Mouse (Mus musculus) neural tube, embryonic 13.5 days (tissue): ENCODE data around the gene Polg. TPM values are rescaled to one million over a fixed set of nuclear protein-coding genes. Genes with fewer than 3 reads are reported as not detected.

ENCODE experiments used
- ATAC-seq: fragments of 200-750 bp; cut with Nextera tagmentation; 2 replicates; pipeline ENCODE4 v1.8.0; 2017; ENCODE audit warnings: low read depth, mild to moderate bottlenecking, moderate TSS enrichment, moderate library complexity
- H3K27ac ChIP-seq: fragments of 300-500 bp; sonication (generic); replicated peaks from 2 replicates; pipeline ENCODE4 v1.5.1; 2015; ENCODE audit warnings: moderate library complexity, mild to moderate bottlenecking, inconsistent platforms
- H3K27me3 ChIP-seq: fragments of 300-500 bp; sonication (generic); 2 replicates; pipeline ENCODE4 v1.6.1; 2015; ENCODE audit warnings: mild to moderate bottlenecking, inconsistent platforms
- H3K36me3 ChIP-seq: fragments of 300-500 bp; sonication (generic); 2 replicates; pipeline ENCODE4 v1.6.1; 2015; ENCODE audit warnings: mild to moderate bottlenecking, inconsistent platforms
- H3K4me1 ChIP-seq: fragments of 300-500 bp; sonication (generic); replicated peaks from 2 replicates; pipeline ENCODE4 v1.6.1; 2015; ENCODE audit warnings: inconsistent platforms
- H3K4me2 ChIP-seq: fragments of 300-500 bp; sonication (generic); 2 replicates; pipeline ENCODE4 v1.6.1; 2015; ENCODE audit warnings: inconsistent platforms, mild to moderate bottlenecking, moderate library complexity
- H3K4me3 ChIP-seq: fragments of 300-500 bp; sonication (generic); 2 replicates; pipeline ENCODE4 v1.5.1; 2015; ENCODE audit warnings: mild to moderate bottlenecking, inconsistent platforms
- H3K9ac ChIP-seq: fragments of 300-500 bp; sonication (generic); 2 replicates; pipeline ENCODE4 v1.6.1; 2015; ENCODE audit warnings: moderate library complexity, mild to moderate bottlenecking, inconsistent platforms
- H3K9me3 ChIP-seq: fragments of 300-500 bp; sonication (generic); 2 replicates; pipeline ENCODE4 v1.6.1; 2016; ENCODE audit warnings: inconsistent platforms
- WGBS: fragments of 180-500 bp; shearing (Covaris S2); methylation state at CpG from one replicate; pipeline ENCODE4 v1.1.7; 2015; 5-methylcytosine and 5-hydroxymethylcytosine counted together
- polyA plus RNA-seq: library from polyadenylated mRNA; unstranded; fragments of >200 nt; fragmentation: Nextera tagmentation; extraction: Ambion mirVana; gene quantifications from 2 replicates; pipeline ENCODE4 v1.2.1, GENCODE M21; 2015

The Polg gene
- polyA plus RNA-seq, 1 experiment from 2014 or later, result 28.6 TPM

DNA sequence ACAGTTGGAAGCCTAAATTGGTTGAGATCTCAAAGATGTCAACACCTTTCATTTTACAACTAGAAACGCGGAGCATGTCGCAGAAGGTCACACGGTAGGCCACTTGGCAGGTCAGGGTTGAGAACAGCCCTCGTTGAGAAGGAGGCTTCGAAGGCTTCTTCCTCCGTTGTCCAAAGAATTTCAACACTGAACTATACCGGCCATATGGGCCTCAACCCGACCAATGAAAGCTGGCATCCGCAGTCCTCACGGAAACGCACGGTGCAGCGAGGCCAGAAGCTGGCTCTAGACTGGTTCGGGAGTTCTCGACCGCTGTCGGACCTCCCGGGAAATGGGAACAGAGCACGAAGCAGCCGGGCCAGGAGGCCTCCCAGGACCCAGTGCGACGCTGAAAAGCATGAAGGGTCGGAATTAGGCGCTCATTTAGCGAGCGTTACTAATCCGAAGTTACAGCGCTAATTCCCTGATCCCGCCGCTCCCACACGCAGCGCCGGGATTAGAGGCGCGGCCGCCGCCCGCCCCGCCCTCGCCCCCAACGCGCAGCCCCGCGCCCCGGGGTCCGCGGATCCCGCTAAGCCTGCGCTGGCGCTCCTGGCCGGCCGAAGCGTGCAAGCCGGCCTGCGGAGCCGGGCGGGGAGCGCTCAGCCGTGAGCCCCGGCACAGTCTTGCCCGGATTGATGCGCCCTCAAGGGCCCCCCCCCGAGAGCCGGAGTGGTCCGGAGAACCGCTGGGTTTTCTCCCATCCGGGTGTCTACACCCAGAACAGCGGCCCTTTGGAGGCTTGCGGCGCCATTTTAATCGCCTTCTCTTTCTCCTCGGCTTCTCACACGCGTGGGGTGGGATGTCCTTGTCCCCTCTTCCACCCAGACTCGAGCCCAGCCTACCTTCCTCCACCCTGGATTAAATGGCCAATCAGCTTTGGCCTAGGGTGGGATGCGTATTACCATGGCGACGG is 42.4 kb upstream of the Polg start:
- ATAC-seq, result 0 out of 2 replicates have a peak, but pooled peaks have one; percentile 7
- peak overlapping the region; percentile 89 for H3K4me2 ChIP-seq
- peaks cover 25% of the 10 kb centered on the region for H3K36me3 ChIP-seq
- no peaks in the 10 kb centered on the region for H3K9me3 ChIP-seq
- H3K9ac ChIP-seq, result peak overlapping the region; percentile 100
- peak overlapping the region; percentile 99 for H3K27ac ChIP-seq
- H3K27me3 ChIP-seq, result peaks cover 60% of the 10 kb centered on the region
- peaks cover 81% of the 10 kb centered on the region for H3K4me1 ChIP-seq
- under 1% methylated on average over 79 of the region's 79 CpGs for WGBS
- peak overlapping the region; percentile 89 for H3K4me3 ChIP-seq

DNA sequence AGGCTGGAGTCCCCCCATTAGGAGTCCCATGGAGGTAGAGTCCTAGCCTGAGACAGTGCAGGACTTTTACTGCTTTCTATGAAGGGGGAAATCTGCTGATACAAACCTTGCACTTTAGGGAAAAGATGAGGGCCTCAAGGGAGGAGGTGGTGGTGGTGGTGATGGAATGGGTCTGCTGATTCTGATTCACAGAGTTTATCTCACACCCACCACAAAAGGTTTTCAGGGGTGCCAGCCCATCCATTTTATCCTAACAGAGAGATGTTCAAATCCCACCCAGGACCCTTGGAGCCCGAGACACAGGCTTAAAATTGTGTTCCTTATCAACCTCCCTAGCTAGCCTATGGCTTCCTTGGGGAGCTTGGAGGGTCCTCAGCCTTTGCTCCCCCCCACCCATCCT is 41.6 kb upstream of the Polg start:
- H3K27me3 ChIP-seq, result peaks cover 65% of the 10 kb centered on the region
- H3K4me2 ChIP-seq, result peak overlapping the region; percentile 89
- H3K36me3 ChIP-seq, result peaks cover 25% of the 10 kb centered on the region
- no peaks in the 10 kb centered on the region for H3K9me3 ChIP-seq
- peak overlapping the region; percentile 89 for H3K4me3 ChIP-seq
- ATAC-seq, result no peak
- 8% methylated on average over 1 of the region's 1 CpGs for WGBS
- peaks cover 82% of the 10 kb centered on the region for H3K4me1 ChIP-seq
- peak overlapping the region; percentile 100 for H3K9ac ChIP-seq
- peak overlapping the region; percentile 99 for H3K27ac ChIP-seq

DNA sequence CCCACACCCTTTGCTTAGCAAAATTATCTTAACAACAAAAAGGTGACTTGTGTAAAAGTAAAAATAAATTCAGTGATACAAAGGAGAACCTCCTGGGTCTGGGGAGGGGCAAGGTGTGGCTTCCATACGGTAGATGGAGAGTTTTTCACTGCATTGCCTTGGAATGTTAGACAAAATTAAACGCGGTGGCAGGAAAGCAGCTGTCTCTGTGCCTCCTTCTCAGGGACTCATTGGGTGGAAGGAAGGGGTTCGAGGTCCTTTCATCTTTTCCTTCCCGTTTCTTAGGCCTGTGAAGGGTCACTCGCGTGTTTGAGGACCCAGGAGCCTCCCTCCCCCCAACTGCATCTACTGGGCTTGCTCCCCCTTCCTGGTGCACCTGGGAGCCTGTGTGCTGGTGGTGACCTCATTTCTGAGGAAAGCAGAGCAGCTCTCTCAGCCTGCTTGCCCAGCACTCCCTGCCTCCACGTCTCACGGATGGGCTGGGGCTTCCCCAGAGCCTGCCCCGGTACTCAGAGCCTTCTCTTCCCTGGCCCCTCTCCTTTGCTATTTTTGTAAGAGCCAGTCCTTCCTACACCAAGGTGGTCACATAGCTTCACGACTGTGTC is 41.0 kb upstream of the Polg start:
- Histone ChIP-seq H3K4me3 (peak overlapping the region; percentile 89), H3K27me3 (peaks cover 66% of the 10 kb centered on the region), H3K4me2 (peak overlapping the region; percentile 89), H3K36me3 (peaks cover 25% of the 10 kb centered on the region), H3K9ac (peak overlapping the region; percentile 100), H3K9me3 (no peaks in the 10 kb centered on the region), H3K27ac (peak overlapping the region; percentile 99), H3K4me1 (peaks cover 82% of the 10 kb centered on the region)
- ATAC-seq, result no peak
- 2% methylated on average over 11 of the region's 11 CpGs for WGBS

DNA sequence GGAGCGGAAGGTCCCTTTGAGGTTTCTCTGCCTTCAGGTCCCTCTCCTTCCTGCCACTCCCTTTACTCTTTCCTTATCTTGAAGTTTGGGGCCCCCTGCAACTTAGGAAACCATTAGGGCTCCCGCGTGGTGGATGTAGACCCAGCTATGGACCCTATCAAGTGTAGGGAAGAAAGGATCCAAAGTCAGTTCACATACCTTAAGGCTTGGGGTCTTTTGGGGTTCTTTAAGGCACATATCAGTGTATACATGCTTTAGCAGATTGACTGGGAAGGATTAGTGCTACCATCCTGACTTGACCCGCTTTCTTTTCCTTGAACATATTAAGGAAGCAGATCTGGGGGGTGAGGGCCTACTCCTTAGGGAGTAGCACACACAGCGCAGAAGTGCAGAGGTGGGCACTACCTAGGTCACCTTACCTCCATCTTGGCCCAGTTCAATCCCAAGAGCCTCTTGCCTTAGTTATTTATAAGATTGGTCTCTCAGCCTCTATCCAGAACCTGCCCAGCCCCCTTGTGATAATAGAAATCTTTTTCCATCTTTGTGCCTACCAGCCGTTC is 40.4 kb upstream of the Polg start:
- H3K9ac ChIP-seq, result peak overlapping the region; percentile 100
- H3K4me2 ChIP-seq, result peak overlapping the region; percentile 89
- no peak for ATAC-seq
- WGBS, result 1% methylated on average over 6 of the region's 6 CpGs
- no peaks in the 10 kb centered on the region for H3K9me3 ChIP-seq
- peak overlapping the region; percentile 99 for H3K27ac ChIP-seq
- peaks cover 25% of the 10 kb centered on the region for H3K36me3 ChIP-seq
- peaks cover 78% of the 10 kb centered on the region for H3K4me1 ChIP-seq
- H3K27me3 ChIP-seq, result peaks cover 67% of the 10 kb centered on the region
- H3K4me3 ChIP-seq, result peak overlapping the region; percentile 89

DNA sequence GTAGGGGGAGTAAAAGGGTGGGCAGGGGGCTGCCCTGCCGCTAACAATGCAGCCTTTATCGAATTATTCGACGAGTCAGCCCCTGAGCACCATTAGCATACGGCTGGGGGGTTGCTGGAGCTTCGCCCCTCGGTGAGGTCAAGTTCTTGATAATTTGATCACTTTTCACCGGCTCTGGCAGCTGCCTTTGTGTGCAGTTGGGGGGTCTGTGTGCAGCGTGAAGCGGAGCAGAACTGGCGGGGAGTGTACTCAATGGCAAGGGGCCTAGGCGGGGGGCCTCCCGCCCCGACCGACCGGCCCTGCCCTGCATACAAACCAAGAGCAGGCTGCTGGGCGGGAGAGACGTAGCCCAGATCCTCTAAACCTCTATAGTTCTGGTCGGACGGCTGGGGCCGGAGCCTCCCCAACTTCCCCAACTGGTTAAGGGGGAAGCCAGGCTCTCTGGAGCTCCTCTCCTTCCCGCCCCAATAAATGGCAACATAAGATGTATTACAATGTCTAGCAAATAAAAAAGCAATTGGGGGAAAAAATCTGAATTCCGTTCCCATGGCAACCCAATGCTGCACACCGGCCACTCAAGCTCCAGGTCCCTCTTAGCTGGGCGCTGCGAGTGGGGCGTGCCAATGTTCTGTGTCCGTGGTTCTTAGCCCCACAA is 39.8 kb upstream of the Polg start:
- WGBS, result under 1% methylated on average over 28 of the region's 28 CpGs
- ATAC-seq, result peak; percentile 40
- H3K9me3 ChIP-seq, result no peaks in the 10 kb centered on the region
- H3K27ac ChIP-seq, result peak overlapping the region; percentile 99
- peak overlapping the region; percentile 89 for H3K4me2 ChIP-seq
- H3K36me3 ChIP-seq, result peaks cover 25% of the 10 kb centered on the region
- peaks cover 72% of the 10 kb centered on the region for H3K27me3 ChIP-seq
- H3K4me3 ChIP-seq, result peak overlapping the region; percentile 89
- H3K9ac ChIP-seq, result peak overlapping the region; percentile 100
- H3K4me1 ChIP-seq, result peaks cover 72% of the 10 kb centered on the region

DNA sequence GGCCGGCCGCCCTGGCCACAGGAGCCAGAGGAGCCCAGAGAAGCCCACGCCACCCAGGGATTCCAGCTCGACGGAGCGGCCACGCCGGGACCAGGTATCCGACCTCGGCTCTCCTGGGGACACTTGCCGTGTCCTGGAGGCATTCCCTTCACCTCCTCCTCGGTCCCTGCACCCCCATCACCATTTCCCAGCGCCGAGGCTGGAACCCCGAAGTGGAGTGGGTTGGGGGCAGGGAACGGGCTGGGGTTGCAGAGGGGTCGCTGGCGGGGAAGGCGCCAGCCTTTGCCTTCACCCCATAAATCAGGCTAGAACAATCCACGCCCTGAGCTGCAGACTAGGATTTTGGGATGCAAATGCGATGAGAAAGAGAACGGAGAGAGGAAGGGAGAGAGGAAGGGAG is 39.2 kb upstream of the Polg start:
- Histone ChIP-seq H3K27ac (peak overlapping the region; percentile 99), H3K4me3 (peak overlapping the region; percentile 89), H3K9me3 (no peaks in the 10 kb centered on the region), H3K9ac (peak overlapping the region; percentile 100), H3K4me2 (peak overlapping the region; percentile 89), H3K36me3 (peaks cover 25% of the 10 kb centered on the region), H3K4me1 (peaks cover 67% of the 10 kb centered on the region), H3K27me3 (peaks cover 72% of the 10 kb centered on the region)
- WGBS, result under 1% methylated on average over 22 of the region's 22 CpGs
- peak; percentile 15; the same call in 1 of the 2 replicates for ATAC-seq

DNA sequence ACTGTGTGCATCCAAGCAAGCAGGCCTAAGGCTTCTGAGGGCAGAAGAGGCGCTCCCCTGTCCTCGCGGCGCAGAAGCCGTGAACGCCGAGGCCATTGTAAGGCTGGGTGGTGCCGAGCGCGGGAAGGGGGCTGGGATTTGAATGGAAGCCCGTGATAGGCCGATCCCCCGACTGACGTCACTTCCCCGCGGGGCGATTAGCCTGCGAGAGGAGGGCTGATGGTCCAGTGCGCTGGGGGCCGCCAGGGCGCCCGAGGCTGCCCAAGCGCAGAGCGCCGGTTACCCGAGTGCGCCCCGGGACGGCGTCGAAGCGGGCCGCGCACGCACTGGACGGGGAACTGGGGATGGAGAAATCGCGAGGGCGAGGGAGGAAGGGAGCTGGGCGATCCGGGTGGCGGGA is 38.6 kb upstream of the Polg start:
- Histone ChIP-seq H3K27ac (peak overlapping the region; percentile 99), H3K9me3 (no peaks in the 10 kb centered on the region), H3K27me3 (peaks cover 70% of the 10 kb centered on the region), H3K4me3 (peak overlapping the region; percentile 89), H3K4me2 (peak overlapping the region; percentile 89), H3K36me3 (peaks cover 19% of the 10 kb centered on the region), H3K4me1 (peaks cover 61% of the 10 kb centered on the region), H3K9ac (peak overlapping the region; percentile 100)
- WGBS, result under 1% methylated on average over 41 of the region's 42 CpGs
- ATAC-seq, result peak; percentile 83

DNA sequence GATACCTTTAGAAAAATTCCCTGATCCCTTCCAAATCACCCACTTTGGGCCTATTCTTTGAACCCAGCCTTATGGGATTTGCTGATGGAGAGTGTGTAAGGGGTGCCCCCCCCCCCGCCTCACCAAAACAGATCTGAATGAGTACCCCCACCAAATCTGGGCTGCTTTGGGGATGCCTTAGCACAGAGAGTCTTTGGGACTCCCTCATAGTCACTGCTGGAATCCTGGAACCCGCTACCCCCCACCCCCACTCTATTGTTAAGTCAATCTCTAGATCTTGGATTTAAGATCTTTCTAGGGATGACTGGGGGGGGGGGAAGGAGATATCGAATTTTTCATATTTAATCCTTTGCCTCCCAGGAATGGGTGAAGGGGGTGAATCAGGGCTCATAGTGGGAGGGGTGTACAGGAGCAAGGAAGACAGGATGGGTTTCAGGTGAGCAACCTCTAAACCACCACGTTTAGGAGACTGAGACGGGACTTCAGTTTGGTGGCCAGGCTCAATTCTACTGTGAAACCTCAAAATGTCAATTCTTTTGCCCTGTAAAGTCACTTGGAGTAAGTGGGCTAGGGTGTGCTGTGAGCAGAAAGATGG is 37.6 kb upstream of the Polg start:
- 4% methylated on average over 5 of the region's 5 CpGs for WGBS
- H3K27ac ChIP-seq, result peak overlapping the region; percentile 99
- peak overlapping the region; percentile 100 for H3K9ac ChIP-seq
- H3K4me3 ChIP-seq, result peak overlapping the region; percentile 89
- H3K4me2 ChIP-seq, result peak overlapping the region; percentile 89
- H3K36me3 ChIP-seq, result peaks cover 9% of the 10 kb centered on the region
- no peaks in the 10 kb centered on the region for H3K9me3 ChIP-seq
- peaks cover 56% of the 10 kb centered on the region for H3K4me1 ChIP-seq
- ATAC-seq, result no peak
- H3K27me3 ChIP-seq, result peaks cover 71% of the 10 kb centered on the region

DNA sequence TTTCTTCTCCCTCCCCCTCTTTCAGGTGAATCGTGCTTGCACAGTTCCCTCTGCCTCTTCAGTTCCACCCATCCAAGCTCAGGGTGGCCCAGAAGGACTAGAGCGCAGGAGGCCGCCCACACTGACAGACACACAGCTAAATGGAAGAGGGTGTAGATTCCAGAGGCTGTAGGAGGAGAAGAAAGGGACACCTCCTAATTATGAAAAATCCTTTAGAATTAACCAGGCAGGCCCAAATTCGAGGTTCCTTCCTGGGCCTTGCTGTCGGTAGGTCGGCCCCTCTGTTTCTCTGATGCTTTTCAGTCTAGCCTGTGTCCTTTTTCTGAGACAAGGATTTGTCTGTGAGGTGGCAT is 36.9 kb upstream of the Polg start:
- Histone ChIP-seq H3K4me2 (peak overlapping the region; percentile 89), H3K9ac (peak overlapping the region; percentile 100), H3K9me3 (no peaks in the 10 kb centered on the region), H3K36me3 (0 out of 2 replicates have a peak, but pooled peaks cover 2% of the 10 kb centered on the region), H3K4me3 (peak overlapping the region; percentile 89), H3K4me1 (peaks cover 54% of the 10 kb centered on the region), H3K27me3 (peaks cover 75% of the 10 kb centered on the region), H3K27ac (peak overlapping the region; percentile 99)
- 8% methylated on average over 6 of the region's 6 CpGs for WGBS
- no peak for ATAC-seq

DNA sequence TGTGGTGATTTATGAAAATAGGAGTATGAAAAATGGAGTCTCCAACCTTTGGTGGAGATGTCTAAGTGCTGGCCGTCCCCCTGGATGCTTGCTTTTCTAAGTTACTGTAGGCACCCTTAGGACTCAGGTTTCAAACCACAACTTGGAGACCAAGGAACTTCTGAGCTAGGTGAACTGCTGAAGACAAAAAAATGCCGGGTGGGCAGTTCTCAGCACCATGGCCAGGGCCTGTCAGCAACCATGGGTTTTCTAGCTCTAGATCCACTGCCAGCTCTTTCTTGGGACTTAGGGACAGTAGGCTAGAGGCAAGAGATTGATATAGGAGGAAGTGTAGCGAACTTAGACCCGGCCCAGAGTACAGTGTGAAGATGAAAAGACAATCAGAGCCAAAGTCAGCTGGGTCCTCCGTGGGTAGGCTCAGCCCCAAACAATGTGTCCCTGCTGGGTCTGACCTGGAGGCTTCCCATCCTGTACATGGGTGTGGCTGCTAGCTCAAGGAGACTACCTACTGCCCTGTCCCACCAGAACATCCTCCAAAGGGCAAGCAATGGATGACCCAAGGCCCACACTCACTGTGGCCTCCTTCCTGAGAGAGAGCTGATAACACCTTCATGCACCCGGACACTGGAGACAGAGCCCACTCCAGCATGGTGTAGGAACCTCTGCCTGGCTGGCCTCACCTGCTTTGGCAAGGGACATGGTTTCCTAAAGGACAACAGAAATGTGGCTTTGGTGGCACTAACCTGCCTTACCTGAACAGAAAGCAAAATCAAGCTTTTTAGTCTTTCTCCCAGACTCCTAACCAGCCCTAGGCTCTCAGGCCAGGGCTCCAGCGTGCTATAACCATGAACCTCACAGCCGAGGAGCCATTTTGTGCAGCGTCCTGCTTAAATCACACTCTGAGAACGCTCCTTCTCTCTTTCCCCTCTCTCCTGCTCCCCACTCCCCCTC is 36.3 kb upstream of the Polg start:
- H3K9me3 ChIP-seq, result no peaks in the 10 kb centered on the region
- H3K36me3 ChIP-seq, result no peaks in the 10 kb centered on the region
- H3K4me2 ChIP-seq, result peak overlapping the region; percentile 89
- H3K9ac ChIP-seq, result peak overlapping the region; percentile 100
- peaks cover 73% of the 10 kb centered on the region for H3K27me3 ChIP-seq
- peak overlapping the region; percentile 89 for H3K4me3 ChIP-seq
- no peak for ATAC-seq
- 3% methylated on average over 10 of the region's 10 CpGs for WGBS
- peak overlapping the region; percentile 99 for H3K27ac ChIP-seq
- H3K4me1 ChIP-seq, result peaks cover 54% of the 10 kb centered on the region
